Mouse (Mus musculus): Measurements from ENCODE around the gene Zfyve26. TPM values are rescaled to one million over a fixed set of nuclear protein-coding genes. Genes with fewer than 3 reads are reported as not detected.

Zfyve26 gene
- polyA plus RNA-seq (2017; shearing (Covaris generic)) = 10 to 100 TPM; 28.5 to 41.4 TPM

DNA sequence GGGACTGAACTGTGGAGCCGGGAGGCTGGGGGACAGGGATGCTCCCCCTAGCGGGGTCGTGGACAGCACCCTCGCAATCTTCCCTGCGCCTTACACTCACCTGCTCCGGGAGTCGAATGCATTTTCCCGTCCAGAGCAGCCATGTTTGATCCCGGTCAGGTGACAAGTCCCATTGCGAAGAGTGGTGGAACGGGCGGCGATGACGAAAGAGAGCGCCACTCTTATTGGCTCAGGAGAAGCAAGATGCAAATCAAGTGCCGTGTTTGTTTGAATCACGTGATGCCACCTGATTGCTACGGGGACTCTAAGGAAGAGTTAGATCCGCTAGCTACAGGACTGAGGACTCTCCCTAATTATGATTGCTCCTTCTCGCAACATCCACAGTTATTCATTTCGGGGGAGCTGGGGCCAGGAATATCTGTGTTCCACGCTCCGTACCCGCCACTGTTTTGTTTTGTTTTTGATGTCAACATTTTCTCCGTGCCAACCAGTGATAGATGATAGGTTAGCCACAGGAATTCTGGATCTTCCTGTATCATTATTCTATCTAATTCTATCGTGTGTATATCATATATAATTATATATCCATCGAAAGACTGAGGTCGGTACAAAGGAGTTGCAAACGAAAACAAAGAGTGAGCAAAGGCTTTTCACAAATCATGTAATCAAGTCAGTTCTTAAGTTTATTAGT is at the start of gene Zfyve26:
TSS of gene Zfyve26 (minus strand) at position 179 of the 691 bp plus-strand sequence.

GRCm38 (mm10) chr12:79297121-79297576 is 1.0 kb upstream of the Zfyve26 start, which contains the start of gene Rad51b:
Gene Rad51b, plus strand, starts transcription at chr12:79297282.

GRCm38 (mm10) chr12:79208703-79209464 is 87.2 kb downstream of the Zfyve26 start, which contains the start of gene Rdh12:
Gene Rdh12, plus strand, starts transcription at chr12:79208914.

DNA sequence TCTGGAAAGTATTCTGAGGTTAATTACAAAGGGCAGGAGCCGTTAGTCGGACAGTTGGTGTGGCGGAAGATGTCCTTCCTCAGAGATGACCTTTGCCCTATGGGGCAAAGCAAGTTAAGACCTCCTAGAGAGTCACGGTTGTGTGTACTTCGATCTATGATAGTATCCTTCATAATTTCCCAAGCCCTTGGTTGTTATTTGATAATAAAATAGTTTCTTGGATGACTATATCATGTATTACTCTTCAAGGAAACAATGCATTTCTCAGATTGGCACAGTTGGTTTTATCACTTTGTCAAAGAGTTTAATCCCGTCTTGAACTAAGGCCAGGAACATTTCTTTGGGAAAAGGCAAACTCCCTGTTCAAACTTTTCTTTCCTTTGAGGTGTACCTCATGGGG is 103.9 kb downstream of the Zfyve26 start, which contains the start of gene Rdh11:
TSS of gene Rdh11 (minus strand) at position 101 of the 400 bp plus-strand sequence.

Other genes starting within 250 kb of the Zfyve26 start
- 10 to 100 TPM; 26.2 to 27.5 TPM for gene Pigh, start 206.7 kb downstream of the Zfyve26 start, polyA plus RNA-seq (2017; shearing (Covaris generic))
- gene Arg2, start 165.5 kb downstream of the Zfyve26 start, polyA plus RNA-seq (2017; shearing (Covaris generic)) = under 1 TPM in 1 of 2 experiments, not detected in 1; 0.20 TPM
- 100 to 1,000 TPM; 122 to 154 TPM for gene Vti1b, start 123.6 kb downstream of the Zfyve26 start, polyA plus RNA-seq (2017; shearing (Covaris generic))
- 10 to 100 TPM; 19.3 to 28.2 TPM for gene Rdh11, start 104.0 kb downstream of the Zfyve26 start, polyA plus RNA-seq (2017; shearing (Covaris generic))
- 10 to 100 TPM in 1 of 2 experiments, 1 to 10 TPM in 1; 5.8 to 18.8 TPM for gene Rdh12, start 87.4 kb downstream of the Zfyve26 start, polyA plus RNA-seq (2017; shearing (Covaris generic))
- gene Rad51b, start 978 bp upstream of the Zfyve26 start, polyA plus RNA-seq (2017; shearing (Covaris generic)) = 1 to 10 TPM; 1.0 to 3.7 TPM